Mouse (Mus musculus) gastrocnemius, postnatal 36 days (tissue): ENCODE data around the gene Olfr601. TPM values are rescaled to one million over a fixed set of nuclear protein-coding genes. Genes with fewer than 3 reads are reported as not detected.
"Not testable (repeated sequence)": the region's sequence is repeated elsewhere in the genome, so short reads cannot be mapped to it uniquely, and the experiment has no call there.

Experiments
- DNase-seq, 2 experiments: peaks; one replicate each; pipeline ENCODE4 v3.0.0; 2022
- intact Hi-C: fragments of 180-260 bp; cut with DNase I; formaldehyde crosslinking; loops from one replicate; pipeline ENCODE4 v1.15.1; 2025
- long read RNA-seq, 2 experiments: library from polyadenylated mRNA; stranded (forward); transcript quantifications; one replicate each; pipeline ENCODE4 v2.0.0; 2021
- total RNA-seq, 2 experiments: library from RNA; stranded (reverse); gene quantifications; 2 replicates each; pipeline ENCODE4 v1.2.3; 2021

The Olfr601 gene
- total RNA-seq, result not detected
- long read RNA-seq, experiment 1, result 0 reads
- long read RNA-seq, experiment 2, result 0 reads

DNA sequence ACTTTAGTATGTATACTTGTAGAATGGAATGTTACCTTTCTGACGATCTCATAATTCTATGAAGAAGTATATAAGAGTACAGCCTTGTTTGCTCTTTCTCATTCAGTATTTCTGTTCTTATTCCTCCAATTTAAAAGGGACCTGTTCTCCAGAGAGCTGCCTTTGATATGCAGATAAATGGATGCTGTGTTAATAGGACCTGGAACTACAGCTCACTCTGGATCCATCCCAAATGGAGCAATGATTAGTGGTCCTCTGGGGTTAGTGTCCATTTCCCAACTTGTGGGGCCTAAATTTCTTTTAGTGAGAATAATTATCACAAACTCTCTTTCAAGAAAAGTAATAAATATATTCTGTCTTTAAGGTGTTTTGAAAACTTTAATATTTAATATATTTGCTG, at the start of gene Olfr601:
Olfr601 (minus strand) TSS at position 101 of the 400 bp plus-strand sequence.
- intact Hi-C loops, result no loop called here

DNA sequence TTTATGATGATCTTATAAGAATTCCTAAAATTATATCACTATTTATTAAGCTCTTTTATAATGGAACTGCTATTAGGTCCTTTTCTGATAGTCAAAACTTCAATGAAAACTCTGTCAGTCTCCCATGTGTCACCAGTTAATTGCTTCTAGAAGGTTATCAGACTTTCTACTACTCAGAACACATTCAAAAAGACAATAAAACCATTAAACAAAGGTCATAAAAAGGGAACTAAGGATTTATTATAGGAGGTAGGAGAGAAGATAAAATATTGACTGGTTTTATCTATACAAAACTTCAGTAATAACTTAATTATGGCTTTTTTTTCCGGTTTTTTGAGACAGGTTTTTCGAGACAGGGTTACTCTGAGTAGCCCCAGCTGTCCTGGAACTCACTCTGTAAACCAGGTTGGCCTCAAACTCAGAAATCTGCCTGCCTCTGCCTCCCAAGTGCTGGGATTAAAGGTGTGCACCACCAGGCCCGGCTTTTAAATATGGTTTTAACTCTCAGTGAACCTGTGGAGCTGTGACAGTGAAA, 44.1 kb upstream of the Olfr601 start:
- DNase-seq, intact Hi-C loops: not testable (repeated sequence)

More for the DNA sequence above, at the start of gene Olfr601:
- no peak for DNase-seq

DNA sequence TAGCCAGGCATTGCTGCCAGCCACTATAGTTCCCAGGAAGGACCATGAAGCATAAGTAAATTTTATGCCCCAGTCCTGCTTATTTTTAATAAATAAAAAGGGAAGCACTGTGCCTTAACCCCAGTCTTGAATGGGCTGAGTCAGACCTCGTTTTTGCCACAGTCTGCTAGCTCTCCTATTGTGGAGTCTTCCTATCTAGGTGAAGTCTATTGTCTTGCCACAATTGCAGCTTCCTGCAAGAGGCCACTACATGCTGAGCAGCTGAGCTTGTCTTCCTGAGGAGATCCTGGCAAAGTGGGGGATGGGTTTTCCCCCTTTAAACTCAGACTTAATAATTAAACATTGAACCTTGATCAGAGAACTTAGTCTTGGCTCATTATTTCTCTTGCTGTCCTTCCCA, 36.5 kb upstream of the Olfr601 start:
- intact Hi-C loops, result no loop called here
- DNase-seq, result no peak

GRCm38 (mm10) chr7:103397758-103398157, 35.3 kb upstream of the Olfr601 start:
- intact Hi-C loops, result no loop called here
- DNase-seq, result no peak

- DNase-seq, result no peak
- intact Hi-C loops, result no loop called here
Measured at GRCm38 (mm10) chr7:103386077-103386476, 23.6 kb upstream of the Olfr601 start, which contains the start of gene Olfr603. Gene Olfr603 (minus strand): TSS chr7:103386177.

- no peak for DNase-seq
- intact Hi-C loops, result no loop called here
Measured at GRCm38 (mm10) chr7:103349569-103349968, 12.9 kb downstream of the Olfr601 start, which contains the start of gene Olfr600. Gene Olfr600 (minus strand): TSS chr7:103349669.

GRCm38 (mm10) chr7:103335617-103336016, 26.8 kb downstream of the Olfr601 start, which contains the start of gene Olfr599:
Gene Olfr599 (plus strand): TSS chr7:103335917.
- intact Hi-C loops, result no loop called here
- DNase-seq, result no peak

- DNase-seq, result no peak
- intact Hi-C loops, result no loop called here
Measured at GRCm38 (mm10) chr7:103323268-103323667, 39.2 kb downstream of the Olfr601 start, which contains the start of gene Olfr598. Gene Olfr598 (plus strand): TSS chr7:103323568.

DNA sequence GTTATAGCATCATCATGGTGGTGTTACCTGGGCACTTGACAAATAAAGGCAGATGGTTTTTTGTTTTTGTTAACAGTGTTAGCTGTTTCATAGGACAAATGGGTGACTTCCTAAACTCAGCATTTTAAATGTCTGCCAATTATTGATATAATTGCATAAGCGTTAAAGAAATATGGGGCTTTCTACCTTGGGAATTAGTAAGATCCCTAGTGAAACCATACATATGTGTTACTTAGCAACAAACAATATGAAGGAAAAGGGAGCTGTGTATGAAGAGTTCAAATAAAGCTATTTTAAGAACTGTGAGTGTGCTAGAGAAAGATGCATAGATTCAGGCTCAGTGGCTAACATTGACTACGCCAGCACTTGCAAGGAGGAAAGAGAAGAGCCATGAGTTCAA, 46.4 kb downstream of the Olfr601 start, which contains the start of gene Olfr597:
Olfr597 (plus strand) TSS at position 301 of the 400 bp plus-strand sequence.
- DNase-seq, intact Hi-C loops: not testable (repeated sequence)

Other genes with a start within 250 kb of the Olfr601 start
- gene Olfr586, start 237.0 kb downstream of the Olfr601 start, total RNA-seq, result not detected
- gene Olfr588-ps1, start 221.8 kb downstream of the Olfr601 start, total RNA-seq, result not detected
- gene Olfr589, start 206.3 kb downstream of the Olfr601 start, total RNA-seq, result not detected
- gene Olfr591, start 184.3 kb downstream of the Olfr601 start, total RNA-seq, result not detected
- not detected for gene Olfr592, start 177.9 kb downstream of the Olfr601 start, total RNA-seq
- gene Olfr593, start 150.8 kb downstream of the Olfr601 start, total RNA-seq, result not detected
- not detected for gene Olfr594, start 145.7 kb downstream of the Olfr601 start, total RNA-seq
- not detected for gene Usp17ld, start 110.2 kb downstream of the Olfr601 start, total RNA-seq
- not detected for gene Olfr596, start 57.0 kb downstream of the Olfr601 start, total RNA-seq
- gene Olfr597, start 46.3 kb downstream of the Olfr601 start, total RNA-seq, result not detected
- not detected for gene Olfr598, start 39.1 kb downstream of the Olfr601 start, total RNA-seq
- gene Olfr599, start 26.7 kb downstream of the Olfr601 start, total RNA-seq, result not detected
- not detected for gene Olfr600, start 13.0 kb downstream of the Olfr601 start, total RNA-seq
- not detected for gene Olfr603, start 23.5 kb upstream of the Olfr601 start, total RNA-seq
- not detected for gene Usp17lc, start 52.4 kb upstream of the Olfr601 start, total RNA-seq
- gene Olfr605, start 82.8 kb upstream of the Olfr601 start, total RNA-seq, result not detected
- gene Olfr606, start 86.4 kb upstream of the Olfr601 start, total RNA-seq, result not detected
- gene Olfr607, start 101.5 kb upstream of the Olfr601 start, total RNA-seq, result not detected
- not detected for gene Olfr608, start 107.2 kb upstream of the Olfr601 start, total RNA-seq
- not detected for gene Olfr609, start 135.4 kb upstream of the Olfr601 start, total RNA-seq
- not detected for gene Olfr610, start 149.5 kb upstream of the Olfr601 start, total RNA-seq
- gene Olfr611, start 158.2 kb upstream of the Olfr601 start, total RNA-seq, result not detected
- gene Olfr612, start 180.1 kb upstream of the Olfr601 start, total RNA-seq, result not detected
- gene Olfr613, start 185.4 kb upstream of the Olfr601 start, total RNA-seq, result not detected
- not detected for gene Olfr615, start 193.4 kb upstream of the Olfr601 start, total RNA-seq
- not detected for gene Olfr616, start 206.5 kb upstream of the Olfr601 start, total RNA-seq
- not detected for gene Olfr617, start 210.4 kb upstream of the Olfr601 start, total RNA-seq
- not detected for gene Olfr618, start 227.4 kb upstream of the Olfr601 start, total RNA-seq
- gene Olfr619, start 237.9 kb upstream of the Olfr601 start, total RNA-seq, result not detected
- gene Olfr620, start 249.9 kb upstream of the Olfr601 start, total RNA-seq, result not detected